Comparison of ENCODE assay signal across 9 mouse cellular contexts in genomic region chr5:125055901-125056300, GRCm38 (mm10). TPM values are rescaled to one million over a fixed set of nuclear protein-coding genes. Genes with fewer than 3 reads are reported as not detected.
DNase-seq lines count a peak whose midpoint lies in the region; ATAC-seq lines count a peak whose summit lies in the region.
"Had no signal": no experiment of that assay in that cellular context is flagged by ENCODE, and none has a peak within 500 bp of the region (broad histone marks: within the 10 kb centered on the region; RNA-seq: fewer than 3 reads in every experiment).

No protein-coding gene starts in this region.

- peaks cover 48% of the 10 kb centered on the region for H3K4me1 ChIP-seq in forebrain, embryonic 12.5 days
- H3K4me1 ChIP-seq in forebrain, embryonic 16.5 days (replicated peaks; ENCODE audit: control insufficient read depth, insufficient read depth, low read length), result peaks cover 59% of the 10 kb centered on the region
- peaks cover 76% of the 10 kb centered on the region for H3K4me1 ChIP-seq in lung, embryonic 16.5 days (replicated peaks; ENCODE audit: control insufficient read depth, insufficient read depth, low read length)
- H3K4me1 ChIP-seq in limb, embryonic 15.5 days, result peaks cover 86% of the 10 kb centered on the region

- ATAC-seq in forebrain, embryonic 12.5 days (ENCODE audit: low FRiP score), result no peak
- no peak for ATAC-seq in forebrain, embryonic 16.5 days
- ATAC-seq in lung, embryonic 16.5 days (ENCODE audit: low read depth), result no peak
- ATAC-seq in limb, embryonic 15.5 days (ENCODE audit: insufficient number of reproducible peaks, low FRiP score, low TSS enrichment, low read depth), result no peak

- H3K36me3 ChIP-seq in forebrain, embryonic 12.5 days (replicated peaks), result peaks cover 32% of the 10 kb centered on the region
- no peaks in the 10 kb centered on the region for H3K36me3 ChIP-seq in forebrain, embryonic 16.5 days (ENCODE audit: control insufficient read depth, insufficient read depth)
- peaks cover 11% of the 10 kb centered on the region for H3K36me3 ChIP-seq in lung, embryonic 16.5 days (ENCODE audit: control insufficient read depth, insufficient read depth, low read length)
- H3K36me3 ChIP-seq in limb, embryonic 15.5 days, result peaks cover 43% of the 10 kb centered on the region

- 58% methylated on average over 8 of the region's 8 CpGs for WGBS in forebrain, embryonic 12.5 days
- 73% methylated on average over 8 of the region's 8 CpGs for WGBS in forebrain, embryonic 16.5 days
- WGBS in lung, embryonic 16.5 days, result 56% methylated on average over 8 of the region's 8 CpGs
- WGBS in limb, embryonic 15.5 days, result 42% methylated on average over 8 of the region's 8 CpGs

- no peaks in the 10 kb centered on the region for H3K9me3 ChIP-seq in forebrain, embryonic 12.5 days
- H3K9me3 ChIP-seq in forebrain, embryonic 16.5 days (ENCODE audit: control insufficient read depth, low read length), result no peaks in the 10 kb centered on the region
- no peaks in the 10 kb centered on the region for H3K9me3 ChIP-seq in lung, embryonic 16.5 days (ENCODE audit: control insufficient read depth, low read length)
- H3K9me3 ChIP-seq in limb, embryonic 15.5 days, result no peaks in the 10 kb centered on the region

- H3K4me2 ChIP-seq in forebrain, embryonic 12.5 days, result 0 out of 2 replicates have a peak overlapping the region, but pooled peaks have one; percentile 29
- H3K4me2 ChIP-seq in forebrain, embryonic 16.5 days (ENCODE audit: low read length), result no peak overlapping the region
- no peak overlapping the region for H3K4me2 ChIP-seq in lung, embryonic 16.5 days (ENCODE audit: low read depth, low read length)
- H3K4me2 ChIP-seq in limb, embryonic 15.5 days, result peak overlapping the region; percentile 49

- no peak overlapping the region for H3K9ac ChIP-seq in forebrain, embryonic 12.5 days
- no peak overlapping the region for H3K9ac ChIP-seq in forebrain, embryonic 16.5 days (replicated peaks; ENCODE audit: low read depth, low read length)
- H3K9ac ChIP-seq in lung, embryonic 16.5 days (ENCODE audit: low read length), result no peak overlapping the region
- H3K9ac ChIP-seq in limb, embryonic 15.5 days, result no peak overlapping the region

- no peak overlapping the region for H3K4me3 ChIP-seq in forebrain, embryonic 12.5 days (replicated peaks)
- no peak overlapping the region for H3K4me3 ChIP-seq in forebrain, embryonic 16.5 days (replicated peaks; ENCODE audit: low read length)
- H3K4me3 ChIP-seq in lung, embryonic 16.5 days (ENCODE audit: low read length), result no peak overlapping the region
- H3K4me3 ChIP-seq in limb, embryonic 15.5 days, result peak overlapping the region; percentile 35; the same call in 1 of the 2 replicates

- DNase-seq in lung, postnatal 36 days, result no peak
- DNase-seq in thymus, postnatal 14 days, result peak; percentile 75
- DNase-seq in adrenal gland, adult 2 months, result no peak
- no peak for DNase-seq in lung, postnatal 10 days
- DNase-seq: lung, adult 2 months had no signal

- no peak overlapping the region for H3K27ac ChIP-seq in forebrain, embryonic 12.5 days
- H3K27ac ChIP-seq in forebrain, embryonic 16.5 days (ENCODE audit: low read length), result no peak overlapping the region
- peak overlapping the region; percentile 91; the same call in 1 of the 2 replicates for H3K27ac ChIP-seq in lung, embryonic 16.5 days (ENCODE audit: low read length)
- H3K27ac ChIP-seq in limb, embryonic 15.5 days, result peak overlapping the region; percentile 87

- peaks cover 17% of the 10 kb centered on the region for H3K27me3 ChIP-seq in forebrain, embryonic 12.5 days
- H3K27me3 ChIP-seq in forebrain, embryonic 16.5 days (replicated peaks; ENCODE audit: control insufficient read depth, insufficient read depth, low read length), result no peaks in the 10 kb centered on the region
- H3K27me3 ChIP-seq in lung, embryonic 16.5 days (ENCODE audit: control insufficient read depth, insufficient read depth, low read depth, low read length), result no peaks in the 10 kb centered on the region
- H3K27me3 ChIP-seq in limb, embryonic 15.5 days, result no peaks in the 10 kb centered on the region

RNA-seq across cellular contexts. Expression of gene Rflna, which starts 52.9 kb away (rescaled TPM):
- polyA plus RNA-seq in forebrain, embryonic 12.5 days (2016; fragmentation: Nextera tagmentation; extraction: Ambion mirVana), result 5.8 and 6.7 TPM in 2 replicates
- 3.7 and 4.0 TPM in 2 replicates for polyA plus RNA-seq in forebrain, embryonic 16.5 days (2015; fragmentation: Nextera tagmentation; extraction: Ambion mirVana)
- 6.7 and 6.8 TPM in 2 replicates for polyA plus RNA-seq in lung, embryonic 16.5 days (2015; fragmentation: Nextera tagmentation; extraction: Ambion mirVana)
- 36.9 and 40.7 TPM in 2 replicates for polyA plus RNA-seq in limb, embryonic 15.5 days (2015; fragmentation: Nextera tagmentation; extraction: Ambion mirVana)
- total RNA-seq in adrenal gland, adult 2 months (2021), result 1 to 10 TPM; 4.6 to 5.6 TPM
- polyA plus RNA-seq in adrenal gland, adult 2 months (2012; rRNA removed), result 18.7 and 21.1 TPM in 2 replicates

Comparison
In these comparisons a context has a peak if more than half of its experiments do, and no peak if none do; other contexts are left out.
1. H3K4me2 ChIP-seq: peak in forebrain, embryonic 12.5 days (single experiment) and limb, embryonic 15.5 days (single experiment); none in forebrain, embryonic 16.5 days (single experiment) and lung, embryonic 16.5 days (single experiment).
2. H3K27ac ChIP-seq: peak in lung, embryonic 16.5 days (single experiment) and limb, embryonic 15.5 days (single experiment); none in forebrain, embryonic 12.5 days (single experiment) and forebrain, embryonic 16.5 days (single experiment).